Mouse (Mus musculus) small intestine, adult 2 months (tissue): ENCODE data around the gene Wdfy1. TPM values are rescaled to one million over a fixed set of nuclear protein-coding genes. Genes with fewer than 3 reads are reported as not detected.

Source experiments
- H3K27ac ChIP-seq: fragments of 200-500 bp; 2 replicates; pipeline ENCODE4 v1.5.1; 2012; ENCODE audit warnings: low read depth, low read length, control low read depth, inconsistent platforms; ENCODE audit not compliant: insufficient read depth
- H3K27me3 ChIP-seq: fragments of 200-500 bp; 2 replicates; pipeline ENCODE4 v1.6.1; 2012; ENCODE audit warnings: mild to moderate bottlenecking, moderate library complexity, low read length, inconsistent platforms; ENCODE audit not compliant: control insufficient read depth, insufficient read depth
- H3K36me3 ChIP-seq: fragments of 200-500 bp; 2 replicates; pipeline ENCODE4 v1.6.1; 2012; ENCODE audit warnings: mild to moderate bottlenecking, low read length, control low read depth, inconsistent platforms; ENCODE audit not compliant: control insufficient read depth, insufficient read depth
- H3K4me1 ChIP-seq: fragments of 200-500 bp; 2 replicates; pipeline ENCODE4 v1.6.1; 2012; ENCODE audit warnings: low read length, inconsistent platforms, mixed read lengths; ENCODE audit not compliant: control insufficient read depth, insufficient read depth, insufficient read length
- H3K4me3 ChIP-seq: fragments of 200-500 bp; 2 replicates; pipeline ENCODE4 v1.5.1; 2012; ENCODE audit warnings: low read depth, mild to moderate bottlenecking, control low read depth, inconsistent platforms, low read length, moderate library complexity
- CTCF ChIP-seq: fragments of 200-500 bp; IDR thresholded peaks from 2 replicates; pipeline ENCODE4 v1.5.1; 2012; ENCODE audit warnings: low read depth, mild to moderate bottlenecking, control low read depth, inconsistent platforms, low read length, moderate library complexity, mixed read lengths; ENCODE audit not compliant: insufficient replicate concordance, insufficient read length; ENCODE audit errors: extremely low read depth
- POLR2A ChIP-seq: fragments of 200-500 bp; IDR thresholded peaks from 2 replicates; pipeline ENCODE4 v1.6.1; 2012; ENCODE audit warnings: low read depth, mild to moderate bottlenecking, control low read depth, inconsistent platforms, low read length, moderate library complexity
- WGBS: fragments of 180-500 bp; shearing (Covaris S2); methylation state at CpG from one replicate; pipeline ENCODE4 v1.1.7; 2018; 5-methylcytosine and 5-hydroxymethylcytosine counted together
- polyA plus RNA-seq: library from polyadenylated mRNA; depleted of rRNA; stranded (reverse); fragments of >200 nt; gene quantifications from 2 replicates; pipeline ENCODE4 v1.2.3, GENCODE M21; 2012

Wdfy1 gene
- polyA plus RNA-seq, 1 experiment, result 68.7 TPM

GRCm38 (mm10) chr1:79806865-79807264 lies 30.9 kb upstream of the Wdfy1 start:
- no peak overlapping the region for H3K27ac ChIP-seq
- no peak overlapping the region for H3K4me3 ChIP-seq
- 54% methylated on average over 5 of the region's 5 CpGs for WGBS
- H3K36me3 ChIP-seq, result no peaks in the 10 kb centered on the region
- TF ChIP-seq POLR2A, result no peak
- TF ChIP-seq CTCF, result no peak
- H3K4me1 ChIP-seq, result no peaks in the 10 kb centered on the region
- H3K27me3 ChIP-seq, result no peaks in the 10 kb centered on the region

- WGBS, result 79% methylated on average over 7 of the region's 7 CpGs
Observed at GRCm38 (mm10) chr1:79803614-79804013, 27.7 kb upstream of the Wdfy1 start.

GRCm38 (mm10) chr1:79802858-79803427 lies 27.0 kb upstream of the Wdfy1 start:
- no peak overlapping the region for H3K4me3 ChIP-seq
- 92% methylated on average over 11 of the region's 11 CpGs for WGBS
- H3K4me1 ChIP-seq, result no peaks in the 10 kb centered on the region
- TF ChIP-seq CTCF, result no peak
- H3K27me3 ChIP-seq, result no peaks in the 10 kb centered on the region
- H3K36me3 ChIP-seq, result no peaks in the 10 kb centered on the region
- no peak overlapping the region for H3K27ac ChIP-seq

More at GRCm38 (mm10) chr1:79803614-79804013, 27.7 kb upstream of the Wdfy1 start:
- no peak overlapping the region for H3K27ac ChIP-seq
- no peak for TF ChIP-seq CTCF
- no peak for TF ChIP-seq POLR2A
- H3K4me1 ChIP-seq, result no peaks in the 10 kb centered on the region
- no peaks in the 10 kb centered on the region for H3K27me3 ChIP-seq
- no peak overlapping the region for H3K4me3 ChIP-seq
- no peaks in the 10 kb centered on the region for H3K36me3 ChIP-seq

- Histone ChIP-seq H3K27me3 (no peaks in the 10 kb centered on the region), H3K36me3 (no peaks in the 10 kb centered on the region), H3K4me3 (no peak overlapping the region), H3K4me1 (no peaks in the 10 kb centered on the region), H3K27ac (no peak overlapping the region)
- 86% methylated on average over 3 of the region's 3 CpGs for WGBS
- no peak for TF ChIP-seq CTCF
- no peak for TF ChIP-seq POLR2A
Observed at GRCm38 (mm10) chr1:79797084-79797483, 21.1 kb upstream of the Wdfy1 start.

- TF ChIP-seq CTCF, result no peak
- no peak for TF ChIP-seq POLR2A
- WGBS, result 60% methylated on average over 7 of the region's 7 CpGs
- Histone ChIP-seq H3K27ac (no peak overlapping the region), H3K36me3 (peaks cover 11% of the 10 kb centered on the region), H3K4me3 (no peak overlapping the region), H3K27me3 (no peaks in the 10 kb centered on the region), H3K4me1 (no peaks in the 10 kb centered on the region)
Observed at GRCm38 (mm10) chr1:79786267-79786927, 10.5 kb upstream of the Wdfy1 start.

GRCm38 (mm10) chr1:79782433-79782832 lies 6.5 kb upstream of the Wdfy1 start:
- Histone ChIP-seq H3K27ac (no peak overlapping the region), H3K4me1 (no peaks in the 10 kb centered on the region), H3K4me3 (no peak overlapping the region), H3K36me3 (peaks cover 38% of the 10 kb centered on the region), H3K27me3 (no peaks in the 10 kb centered on the region)
- TF ChIP-seq POLR2A (no peak), CTCF (no peak)
- WGBS, result 88% methylated on average over 3 of the region's 3 CpGs

- H3K36me3 ChIP-seq, result peaks cover 36% of the 10 kb centered on the region
- H3K4me3 ChIP-seq, result no peak overlapping the region
- no peaks in the 10 kb centered on the region for H3K27me3 ChIP-seq
- H3K4me1 ChIP-seq, result no peaks in the 10 kb centered on the region
- WGBS, result 87% methylated on average over 11 of the region's 11 CpGs
- no peak overlapping the region for H3K27ac ChIP-seq
- no peak for TF ChIP-seq POLR2A
- no peak for TF ChIP-seq CTCF
Observed at GRCm38 (mm10) chr1:79778011-79778410, 2.1 kb upstream of the Wdfy1 start.
